Mouse (Mus musculus): ENCODE results near the gene Anapc5.

Gene Anapc5

DNA sequence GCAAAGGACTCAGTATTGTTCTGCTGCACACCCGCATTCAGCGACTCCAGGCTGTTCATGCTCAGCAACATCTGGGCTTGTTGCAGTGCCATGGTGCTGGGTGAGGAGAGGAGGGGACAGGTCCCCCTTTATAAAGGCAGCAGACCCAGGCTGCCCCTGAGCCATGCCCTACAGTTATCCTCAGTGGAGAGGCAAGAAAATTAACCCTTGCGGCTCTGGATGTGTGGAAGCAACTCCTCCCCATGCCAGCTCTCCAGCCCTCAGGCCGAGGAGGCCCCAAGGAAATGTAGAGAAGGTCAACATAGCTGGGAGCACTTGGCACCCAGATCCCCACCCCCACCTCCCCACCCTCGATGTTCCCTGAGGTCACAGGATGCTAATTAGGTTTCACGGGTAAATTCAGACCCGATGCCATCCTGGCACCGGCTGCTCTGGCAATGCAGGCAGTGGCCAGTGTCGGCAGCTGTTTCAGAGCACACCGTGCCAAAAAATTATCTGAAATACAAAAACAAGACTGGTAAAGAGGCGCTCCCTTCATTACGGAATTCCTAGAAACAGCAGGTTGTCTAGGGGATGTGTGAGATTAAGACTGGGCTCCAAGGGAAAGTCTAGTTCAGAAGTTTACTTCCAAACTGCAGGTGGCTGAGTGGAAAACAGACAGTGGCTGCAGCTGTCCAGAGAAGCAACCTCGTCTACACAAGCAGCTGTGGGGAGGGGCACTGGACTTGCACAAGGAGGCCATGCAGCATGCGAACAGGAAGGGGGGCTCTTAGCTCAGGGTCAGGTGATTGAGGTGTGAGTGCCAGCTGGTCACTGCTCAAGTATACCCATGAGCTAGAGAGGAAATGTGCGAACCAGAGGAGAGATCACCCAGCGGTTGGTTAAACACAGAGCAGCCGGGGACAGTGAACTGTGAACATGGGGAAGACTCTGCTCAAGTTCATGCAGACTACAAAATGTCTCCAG lies 21.5 kb downstream of the Anapc5 start:
- DNase-seq, result no peak

DNA sequence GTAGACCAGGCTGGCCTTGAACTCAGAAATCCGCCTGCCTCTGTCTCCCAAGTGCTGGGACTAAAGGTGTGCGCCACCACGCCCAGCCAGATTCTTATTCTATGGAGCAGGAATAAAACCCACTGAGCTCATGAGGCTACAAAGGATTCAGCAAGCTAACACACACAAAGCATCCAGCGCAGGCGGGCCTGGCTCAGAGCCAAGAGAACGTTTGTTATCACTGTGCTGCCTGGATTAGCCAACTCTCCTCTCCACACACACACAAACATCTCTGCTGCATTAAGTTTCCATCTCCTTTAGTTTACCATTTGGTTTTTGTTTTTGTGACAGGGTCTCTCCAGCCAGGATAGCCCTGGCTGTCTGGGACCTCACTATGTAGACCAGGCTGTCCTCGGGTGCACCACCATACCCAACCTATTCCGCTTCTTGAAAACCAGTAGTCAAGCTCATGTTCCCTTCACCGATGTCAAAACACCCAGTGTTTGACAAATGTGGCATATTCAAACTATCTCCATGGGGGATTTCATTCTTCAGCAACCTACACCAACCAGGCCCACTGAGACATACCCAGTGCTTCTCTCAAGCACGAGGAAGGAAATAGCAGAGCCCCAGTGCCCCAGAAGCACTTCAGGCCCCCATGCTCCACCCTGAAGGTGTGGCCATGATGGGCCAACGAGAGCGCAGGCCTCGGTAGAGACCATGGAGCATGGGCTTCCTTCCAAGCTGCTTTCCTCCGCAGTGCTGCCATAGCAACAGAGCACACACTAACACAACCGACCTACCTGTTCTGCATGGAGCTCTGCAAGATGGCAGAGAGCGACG lies 22.4 kb downstream of the Anapc5 start:
- DNase-seq, result no peak

DNA sequence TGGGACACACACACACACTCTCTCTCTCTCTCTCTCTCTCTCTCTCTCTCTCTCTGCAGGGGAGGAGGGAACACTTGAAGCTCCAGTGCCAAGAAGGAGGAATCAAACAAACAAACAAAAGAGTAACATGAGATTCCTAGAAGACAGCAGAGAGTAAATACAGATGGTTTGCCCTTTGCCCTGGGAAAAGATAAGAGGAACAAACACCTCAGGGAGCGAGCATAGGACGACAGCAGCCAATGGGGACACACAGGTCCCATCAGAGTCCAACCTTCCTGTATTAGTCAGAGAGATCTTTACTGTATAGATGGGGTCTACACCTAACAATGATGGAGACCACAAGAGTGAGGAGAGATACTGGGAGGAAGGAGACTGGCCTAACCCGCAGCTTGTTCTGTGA lies 23.3 kb downstream of the Anapc5 start:
- no peak for DNase-seq

GRCm38 (mm10) chr5:122788696-122789095 lies 32.4 kb downstream of the Anapc5 start:
- DNase-seq, result no peak

DNA sequence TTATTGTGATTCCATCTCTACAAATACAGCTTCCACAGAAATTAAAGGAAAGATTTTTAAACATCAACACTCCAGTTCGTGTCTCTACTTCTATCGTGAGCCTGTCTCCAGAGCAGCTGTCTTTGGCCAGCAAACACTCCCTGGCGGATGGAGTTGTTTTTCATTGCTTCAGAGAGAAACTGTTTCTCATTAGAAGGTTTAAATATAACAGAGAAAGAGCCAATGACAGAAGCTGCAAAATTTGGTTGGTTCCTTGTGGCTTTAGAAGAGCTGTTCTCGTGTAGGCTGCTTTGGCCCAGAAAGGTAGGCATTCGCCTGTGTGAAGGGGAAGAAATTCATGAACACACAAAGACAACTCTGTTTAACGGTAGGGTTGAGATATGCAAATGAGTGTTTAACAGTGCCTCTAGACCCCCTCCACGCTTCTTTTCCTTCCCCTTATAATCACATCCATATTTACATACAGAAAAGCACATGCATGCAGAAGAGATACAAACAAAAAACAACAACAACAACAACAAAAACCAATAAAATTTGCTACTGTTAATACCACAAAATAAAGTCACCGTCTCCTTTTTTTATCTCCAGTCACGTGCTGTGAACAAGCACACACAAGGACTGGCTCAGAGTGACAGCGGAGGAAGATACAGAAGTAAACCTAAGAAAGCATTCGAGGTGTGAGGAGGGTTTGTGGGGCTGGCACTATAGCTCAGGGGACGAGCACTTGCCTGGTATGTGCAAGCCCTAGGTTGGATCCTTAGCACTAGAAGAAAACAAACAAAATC lies 34.9 kb downstream of the Anapc5 start:
- no peak for DNase-seq

- DNase-seq, result no peak
Observed at GRCm38 (mm10) chr5:122783726-122784406, 37.3 kb downstream of the Anapc5 start.

DNA sequence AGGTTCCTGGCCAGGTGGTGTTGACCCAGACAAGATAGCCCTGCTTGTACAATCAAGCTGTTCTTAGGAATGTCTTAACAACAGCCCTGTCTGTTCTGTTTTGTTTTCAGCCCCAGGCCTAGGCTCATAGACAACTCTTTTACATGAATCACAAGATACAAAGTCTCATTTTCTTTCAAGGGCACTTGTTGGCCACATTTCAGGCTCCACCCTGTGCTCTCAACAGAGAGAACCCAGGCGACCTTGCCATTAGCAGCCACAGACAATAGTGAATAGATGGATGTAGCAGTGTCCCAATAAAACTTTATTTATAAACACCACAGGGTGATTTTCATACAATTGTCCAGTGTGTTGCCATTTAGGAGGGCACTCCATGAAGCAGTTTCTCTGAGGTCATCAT lies 39.1 kb downstream of the Anapc5 start:
- DNase-seq, result no peak

DNA sequence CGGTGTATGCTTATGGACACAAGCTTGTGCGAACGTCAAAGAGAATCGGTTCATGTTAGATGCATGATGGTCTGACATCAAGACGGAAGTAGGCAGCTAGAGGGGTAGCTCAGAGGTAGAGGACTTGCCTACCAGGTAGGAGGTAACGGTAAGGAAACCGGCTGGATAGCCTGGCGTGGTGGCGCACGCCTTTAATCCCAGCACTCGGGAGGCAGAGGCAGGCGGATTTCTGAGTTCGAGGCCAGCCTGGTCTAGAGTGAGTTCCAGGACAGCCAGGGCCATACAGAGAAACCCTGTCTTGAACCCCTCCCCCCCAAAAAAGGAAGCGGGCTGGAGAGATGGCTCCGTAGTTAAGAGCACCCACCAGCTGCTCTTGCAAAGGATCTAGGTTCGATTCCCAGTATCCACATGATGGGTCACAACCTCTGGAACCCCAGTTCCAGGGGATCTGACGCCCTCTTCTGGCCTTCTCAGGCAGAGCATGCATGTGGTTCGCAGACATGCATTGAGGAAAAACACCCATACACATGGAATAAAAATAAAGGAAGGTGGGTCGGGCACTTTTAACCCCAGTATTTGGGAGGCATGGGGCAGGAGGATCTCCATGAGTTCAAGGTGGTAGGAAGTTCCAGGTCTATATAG lies 40.2 kb downstream of the Anapc5 start:
- DNase-seq, result peak; percentile 22

DNA sequence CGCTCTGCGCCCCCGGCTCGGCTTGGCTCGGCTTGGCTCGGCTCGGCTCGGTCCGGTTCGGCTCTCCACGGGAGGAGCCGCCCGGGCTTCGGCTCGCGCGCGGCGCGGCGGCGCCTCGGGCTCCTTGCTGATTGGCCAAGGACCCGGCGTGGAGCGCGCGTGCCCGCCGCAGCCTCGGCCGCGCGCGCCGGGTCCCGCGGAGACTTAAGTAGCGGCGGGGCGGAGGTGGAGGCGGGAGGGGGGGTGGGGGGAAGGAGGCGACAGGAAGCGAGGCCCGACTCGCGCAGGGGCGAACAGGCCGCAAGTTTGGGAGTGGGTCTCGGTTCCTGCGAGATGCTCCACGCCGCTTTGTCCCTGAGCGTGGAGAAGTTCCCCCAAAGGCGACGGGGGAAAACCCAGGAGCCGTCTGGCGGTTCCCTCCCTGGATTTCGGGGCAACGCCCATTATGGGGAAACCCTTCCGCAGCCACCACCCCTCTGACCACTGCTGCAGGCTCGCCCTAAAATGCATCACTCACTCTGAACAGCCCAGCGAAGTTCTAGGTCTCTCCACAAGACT lies 41.8 kb downstream of the Anapc5 start, which contains the start of gene Camkk2:
Camkk2 (minus strand) TSS at position 133 of the 558 bp plus-strand sequence.
- peak; percentile 88 for DNase-seq

DNA sequence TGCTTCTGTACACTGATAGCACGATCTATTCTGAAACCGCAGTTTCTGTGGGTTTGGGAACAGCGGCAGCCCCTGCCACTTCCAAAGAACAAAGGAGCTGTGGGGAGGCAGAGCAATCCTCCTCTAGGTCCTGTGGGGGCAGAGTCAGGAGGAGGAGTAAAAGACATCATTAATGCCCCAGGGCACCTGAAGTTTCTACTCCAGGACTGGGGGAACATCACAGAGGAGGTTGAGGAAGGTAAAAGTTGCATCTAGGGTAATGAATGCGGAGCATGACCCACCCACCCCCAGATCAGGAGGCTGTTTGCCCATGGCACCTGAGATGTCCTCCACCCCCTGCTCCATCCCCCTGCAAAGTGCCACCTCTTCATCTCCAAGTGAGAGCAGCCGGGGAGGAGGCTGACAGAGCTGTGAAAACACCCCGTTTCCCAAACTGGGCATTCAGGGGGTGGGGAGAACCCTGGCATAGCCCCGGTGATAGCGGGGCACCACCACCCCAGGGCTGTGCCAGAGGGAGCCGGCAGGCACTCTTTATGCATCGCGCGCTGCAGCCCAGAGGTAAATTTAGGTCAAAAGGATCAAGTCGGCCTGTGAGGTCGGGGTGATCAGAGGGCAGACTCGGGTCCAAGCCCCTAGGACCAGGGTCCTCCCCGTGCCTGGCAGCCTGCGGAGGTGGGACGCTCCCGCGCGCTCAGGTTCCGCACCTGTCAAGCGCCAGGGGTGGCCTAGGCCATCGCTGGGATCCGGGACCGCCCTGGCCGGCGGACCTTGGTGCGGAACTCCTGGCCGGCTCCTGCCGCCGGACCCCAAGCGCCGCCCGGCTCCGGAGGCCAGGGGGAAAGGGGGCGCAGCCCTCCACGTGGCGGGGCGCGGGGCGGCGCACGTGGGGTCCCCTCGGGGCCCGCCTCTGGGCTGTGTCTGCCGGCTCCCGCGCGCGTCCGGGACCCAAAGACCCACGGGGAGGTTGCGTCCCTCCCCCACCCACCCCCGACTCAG lies 42.6 kb downstream of the Anapc5 start:
- no peak for DNase-seq

- no peak for DNase-seq
Observed at GRCm38 (mm10) chr5:122777322-122777721, 43.8 kb downstream of the Anapc5 start.

DNA sequence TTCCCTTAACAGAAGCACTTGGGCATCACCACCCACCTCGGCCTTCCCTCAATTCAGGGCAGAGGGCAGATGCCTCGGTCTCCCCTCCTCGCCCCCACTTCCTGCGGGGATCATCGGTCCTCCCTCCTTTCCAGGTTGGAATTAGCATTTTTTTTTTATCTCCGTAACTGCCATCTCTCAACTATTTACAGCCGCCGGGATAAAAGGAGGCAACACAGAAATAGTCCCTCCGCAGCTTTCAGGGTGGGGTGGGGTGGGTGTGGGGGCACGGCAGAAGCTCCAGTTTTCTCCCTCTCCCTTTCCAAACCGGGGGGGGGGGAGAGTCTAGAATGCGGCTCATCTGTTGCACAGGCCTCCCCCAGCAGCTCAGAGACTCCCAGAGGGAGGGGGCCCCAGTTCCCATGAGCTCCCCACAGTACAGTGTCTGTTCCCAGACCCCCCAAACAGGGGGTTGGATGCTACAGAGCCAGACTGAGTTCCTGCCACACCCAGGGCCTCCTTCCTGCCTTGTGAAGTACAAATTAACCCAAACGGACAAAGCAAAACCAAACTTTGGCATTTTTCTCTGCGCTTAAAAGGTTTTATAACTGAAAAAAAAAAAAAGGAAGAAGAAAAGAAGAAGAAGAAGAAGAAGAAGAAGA lies 45.4 kb downstream of the Anapc5 start:
- DNase-seq, result no peak

GRCm38 (mm10) chr5:122774743-122775611 lies 46.2 kb downstream of the Anapc5 start:
- no peak for DNase-seq

- no peak for DNase-seq
Observed at GRCm38 (mm10) chr5:122773756-122774155, 47.4 kb downstream of the Anapc5 start.

DNA sequence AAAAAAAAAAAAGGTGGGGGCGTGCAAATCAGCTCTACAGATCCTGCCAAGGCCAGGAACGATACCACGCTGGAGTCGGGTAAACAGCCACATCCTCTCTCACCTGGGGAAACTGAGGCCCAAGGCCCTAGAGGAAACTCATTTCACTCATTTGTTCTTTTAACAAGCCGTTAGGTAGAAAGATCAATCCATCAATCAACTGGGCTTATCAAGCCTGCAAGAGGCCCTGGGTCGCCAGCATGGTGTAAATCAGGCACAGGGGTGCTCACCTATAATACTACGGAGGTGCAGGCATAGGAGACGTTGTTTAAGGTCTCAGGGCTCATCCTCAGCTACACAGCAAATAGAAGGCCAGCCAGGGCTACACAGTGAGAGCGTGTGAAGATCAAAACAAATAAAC lies 49.7 kb downstream of the Anapc5 start:
- no peak for DNase-seq

DNA sequence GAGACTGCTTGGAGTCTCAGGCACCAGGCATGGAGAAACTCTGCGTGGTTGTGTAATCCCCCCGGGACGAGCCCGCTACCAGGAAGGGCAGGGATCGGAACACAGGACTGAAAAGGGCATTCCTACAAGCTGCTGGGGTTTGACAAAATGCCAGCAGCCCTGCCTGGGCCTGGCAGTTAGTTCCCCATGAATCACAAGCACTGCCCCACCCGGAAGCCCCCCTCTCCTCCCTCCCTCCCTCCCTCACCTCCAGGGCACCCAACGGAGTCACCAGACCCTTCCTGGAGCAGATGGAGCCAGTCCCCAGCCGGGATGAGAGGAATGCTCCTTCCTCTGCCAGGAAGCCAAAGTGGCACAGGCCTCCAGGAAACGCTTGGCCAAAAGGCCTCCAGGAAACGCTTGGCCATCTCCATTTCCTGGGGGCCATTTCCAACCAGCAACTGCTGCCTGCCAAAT lies 50.3 kb downstream of the Anapc5 start:
- DNase-seq, result peak; percentile 48

DNA sequence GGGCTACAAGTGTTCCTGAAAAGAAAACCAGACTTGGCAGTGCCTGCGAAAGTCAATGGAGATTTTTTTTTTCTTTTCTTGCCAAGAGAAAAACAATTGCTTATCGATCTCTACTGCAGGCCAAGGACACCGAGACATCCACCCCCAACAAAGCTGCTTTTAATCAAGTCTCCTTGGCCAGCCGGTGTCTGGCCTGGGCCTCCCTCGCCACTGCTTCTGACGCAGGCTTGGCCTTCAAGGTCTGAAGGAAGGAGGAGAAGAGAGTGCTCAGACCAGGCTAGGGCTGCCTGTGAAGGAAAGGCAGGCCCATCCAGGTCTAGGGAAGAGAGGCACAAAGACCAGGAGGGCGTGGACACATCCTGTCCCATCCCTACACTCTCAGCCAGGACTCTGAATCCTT lies 50.8 kb downstream of the Anapc5 start:
- no peak for DNase-seq

- DNase-seq, result no peak
Observed at GRCm38 (mm10) chr5:122769101-122769568, 52.0 kb downstream of the Anapc5 start.
